Mouse (Mus musculus) liver, embryonic 13.5 days (tissue): ENCODE data around the gene 4931440F15Rik. TPM values are rescaled to one million over a fixed set of nuclear protein-coding genes. Genes with fewer than 3 reads are reported as not detected.
A peak's percentile ranks its signal among the peaks of the same experiment; 100 is the strongest.

Source experiments
- ATAC-seq: fragments of 200-750 bp; cut with Nextera tagmentation; 2 replicates; pipeline ENCODE4 v1.8.0; 2017; ENCODE audit warnings: low read depth, mild to moderate bottlenecking, moderate number of reproducible peaks, moderate library complexity
- DNase-seq: peaks from one replicate; pipeline ENCODE4 v3.0.0; 2022
- H3K27ac ChIP-seq: fragments of 300-500 bp; sonication (generic); 2 replicates; pipeline ENCODE4 v1.5.1; 2015; ENCODE audit warnings: moderate library complexity, mild to moderate bottlenecking, inconsistent platforms
- H3K27me3 ChIP-seq: fragments of 300-500 bp; sonication (generic); 2 replicates; pipeline ENCODE4 v1.6.1; 2015; ENCODE audit warnings: mild to moderate bottlenecking, inconsistent platforms
- H3K36me3 ChIP-seq: fragments of 300-500 bp; sonication (generic); 2 replicates; pipeline ENCODE4 v1.6.1; 2015; ENCODE audit warnings: mild to moderate bottlenecking, inconsistent platforms
- H3K4me1 ChIP-seq: fragments of 300-500 bp; sonication (generic); replicated peaks from 2 replicates; pipeline ENCODE4 v1.6.1; 2015; ENCODE audit warnings: inconsistent platforms
- H3K4me2 ChIP-seq: fragments of 300-500 bp; sonication (generic); 2 replicates; pipeline ENCODE4 v1.6.1; 2015; ENCODE audit warnings: inconsistent platforms, mild to moderate bottlenecking, moderate library complexity
- H3K4me3 ChIP-seq: fragments of 300-500 bp; sonication (generic); replicated peaks from 2 replicates; pipeline ENCODE4 v1.5.1; 2015; ENCODE audit warnings: mild to moderate bottlenecking, inconsistent platforms
- H3K9ac ChIP-seq: fragments of 300-500 bp; sonication (generic); 2 replicates; pipeline ENCODE4 v1.6.1; 2015; ENCODE audit warnings: mild to moderate bottlenecking, inconsistent platforms
- H3K9me3 ChIP-seq: fragments of 300-500 bp; sonication (generic); replicated peaks from 2 replicates; pipeline ENCODE4 v1.6.1; 2016; ENCODE audit warnings: inconsistent platforms
- WGBS: fragments of 180-500 bp; shearing (Covaris S2); methylation state at CpG from one replicate; pipeline ENCODE4 v1.1.7; 2015; ENCODE audit not compliant: insufficient replicate concordance; 5-methylcytosine and 5-hydroxymethylcytosine counted together
- polyA plus RNA-seq: library from polyadenylated mRNA; unstranded; fragments of >200 nt; fragmentation: Nextera tagmentation; extraction: Ambion mirVana; gene quantifications from 2 replicates; pipeline ENCODE4 v1.2.1, GENCODE M21; 2015

4931440F15Rik gene
- polyA plus RNA-seq, 1 experiment from 2014 or later, result 0.38 TPM

- Histone ChIP-seq H3K4me2 (no peak overlapping the region), H3K4me3 (no peak overlapping the region), H3K9me3 (no peaks in the 10 kb centered on the region), H3K4me1 (no peaks in the 10 kb centered on the region), H3K9ac (no peak overlapping the region), H3K27ac (no peak overlapping the region), H3K27me3 (no peaks in the 10 kb centered on the region), H3K36me3 (no peaks in the 10 kb centered on the region)
- DNase-seq, result no peak
- WGBS, result 63% methylated on average over 2 of the region's 2 CpGs
- no peak for ATAC-seq
These were observed 23.7 kb downstream of the 4931440F15Rik start for GRCm38 (mm10) chr11:29801432-29802427.

- WGBS, result 39% methylated on average over 1 of the region's 1 CpGs
- H3K4me2 ChIP-seq, result no peak overlapping the region
- no peak for ATAC-seq
These were observed 25.6 kb downstream of the 4931440F15Rik start for GRCm38 (mm10) chr11:29799839-29800238.

DNA sequence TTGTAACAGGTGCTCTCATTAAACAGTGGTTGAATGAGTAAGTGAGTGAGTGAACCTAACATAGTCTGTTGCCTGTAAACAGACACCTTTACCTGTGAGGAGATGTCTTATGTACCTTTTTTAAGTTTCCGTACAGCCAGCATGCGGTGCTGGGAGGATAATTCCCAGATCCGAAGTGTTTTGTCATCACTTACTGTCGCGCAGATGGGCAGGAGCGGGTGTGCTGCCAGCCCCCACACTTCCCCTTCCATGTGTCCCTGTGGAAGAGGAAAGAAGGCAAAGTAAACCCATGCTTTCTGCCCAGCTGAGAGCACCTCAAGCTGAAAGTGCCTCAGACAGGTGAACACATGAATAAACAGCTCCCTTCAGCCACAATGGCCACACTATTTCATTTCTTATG is 30.4 kb downstream of the 4931440F15Rik start:
- Histone ChIP-seq H3K9ac (no peak overlapping the region), H3K27ac (no peak overlapping the region), H3K36me3 (no peaks in the 10 kb centered on the region), H3K9me3 (no peaks in the 10 kb centered on the region), H3K4me1 (no peaks in the 10 kb centered on the region), H3K4me3 (no peak overlapping the region), H3K4me2 (no peak overlapping the region), H3K27me3 (no peaks in the 10 kb centered on the region)
- no peak for DNase-seq
- 83% methylated on average over 6 of the region's 6 CpGs for WGBS
- ATAC-seq, result no peak

More at GRCm38 (mm10) chr11:29799839-29800238, 25.6 kb downstream of the 4931440F15Rik start:
- no peak overlapping the region for H3K9ac ChIP-seq
- H3K9me3 ChIP-seq, result no peaks in the 10 kb centered on the region
- H3K4me1 ChIP-seq, result no peaks in the 10 kb centered on the region
- no peak for DNase-seq
- H3K36me3 ChIP-seq, result no peaks in the 10 kb centered on the region
- no peaks in the 10 kb centered on the region for H3K27me3 ChIP-seq
- H3K27ac ChIP-seq, result no peak overlapping the region
- H3K4me3 ChIP-seq, result no peak overlapping the region

GRCm38 (mm10) chr11:29794475-29794874 is 31.0 kb downstream of the 4931440F15Rik start:
- DNase-seq, result no peak
- WGBS, result 29% methylated on average over 2 of the region's 2 CpGs
- H3K27ac ChIP-seq, result no peak overlapping the region
- H3K4me1 ChIP-seq, result no peaks in the 10 kb centered on the region
- H3K27me3 ChIP-seq, result no peaks in the 10 kb centered on the region
- no peak overlapping the region for H3K9ac ChIP-seq
- no peaks in the 10 kb centered on the region for H3K36me3 ChIP-seq
- no peak for ATAC-seq
- H3K9me3 ChIP-seq, result no peaks in the 10 kb centered on the region
- no peak overlapping the region for H3K4me3 ChIP-seq
- no peak overlapping the region for H3K4me2 ChIP-seq

DNA sequence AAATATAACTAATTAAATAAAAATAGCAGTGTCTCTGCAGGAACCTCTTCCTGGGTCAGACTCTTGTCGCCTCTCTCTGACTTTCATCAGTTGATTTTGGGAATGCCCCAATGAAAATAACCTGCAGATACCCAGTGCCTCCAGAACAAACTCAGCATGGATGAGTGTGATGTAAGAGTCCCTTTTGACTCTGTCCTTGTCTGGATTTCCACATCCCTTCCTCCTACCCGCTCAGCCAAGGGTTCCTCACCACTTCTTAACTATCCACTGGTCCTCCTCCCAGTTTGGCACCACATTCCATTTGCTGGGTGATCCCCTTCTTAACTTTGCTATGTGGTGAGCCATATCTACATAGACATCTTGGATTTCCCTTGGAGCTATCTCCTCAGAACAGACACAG is 34.7 kb downstream of the 4931440F15Rik start:
- no peak overlapping the region for H3K27ac ChIP-seq
- peaks cover 12% of the 10 kb centered on the region for H3K4me1 ChIP-seq
- no peak overlapping the region for H3K4me2 ChIP-seq
- H3K9me3 ChIP-seq, result no peaks in the 10 kb centered on the region
- no peak overlapping the region for H3K9ac ChIP-seq
- WGBS, result 57% methylated on average over 2 of the region's 2 CpGs
- no peaks in the 10 kb centered on the region for H3K27me3 ChIP-seq
- ATAC-seq, result no peak; the same call in 1 of the 2 replicates
- H3K4me3 ChIP-seq, result no peak overlapping the region
- DNase-seq, result no peak
- H3K36me3 ChIP-seq, result no peaks in the 10 kb centered on the region

- DNase-seq (no peak), ATAC-seq (no peak)
- no peak overlapping the region for H3K9ac ChIP-seq
- H3K27ac ChIP-seq, result no peak overlapping the region
- 64% methylated on average over 6 of the region's 6 CpGs for WGBS
- H3K27me3 ChIP-seq, result no peaks in the 10 kb centered on the region
- no peak overlapping the region for H3K4me3 ChIP-seq
- H3K4me2 ChIP-seq, result no peak overlapping the region
- no peaks in the 10 kb centered on the region for H3K9me3 ChIP-seq
- no peaks in the 10 kb centered on the region for H3K36me3 ChIP-seq
- H3K4me1 ChIP-seq, result peaks cover 12% of the 10 kb centered on the region
These were observed 36.4 kb downstream of the 4931440F15Rik start for GRCm38 (mm10) chr11:29788921-29789638.

- H3K4me1 ChIP-seq, result peaks cover 12% of the 10 kb centered on the region
- H3K9me3 ChIP-seq, result no peaks in the 10 kb centered on the region
- H3K4me2 ChIP-seq, result no peak overlapping the region
- H3K9ac ChIP-seq, result no peak overlapping the region
- ATAC-seq, result no peak
- DNase-seq, result no peak
- H3K36me3 ChIP-seq, result no peaks in the 10 kb centered on the region
- WGBS, result 38% methylated on average over 1 of the region's 1 CpGs
- no peak overlapping the region for H3K4me3 ChIP-seq
- no peaks in the 10 kb centered on the region for H3K27me3 ChIP-seq
- no peak overlapping the region for H3K27ac ChIP-seq
These were observed 37.0 kb downstream of the 4931440F15Rik start for GRCm38 (mm10) chr11:29788499-29788898.

GRCm38 (mm10) chr11:29787473-29787872 is 38.0 kb downstream of the 4931440F15Rik start:
- Histone ChIP-seq H3K27me3 (no peaks in the 10 kb centered on the region), H3K4me2 (no peak overlapping the region), H3K36me3 (no peaks in the 10 kb centered on the region), H3K4me1 (peaks cover 12% of the 10 kb centered on the region), H3K9ac (no peak overlapping the region), H3K9me3 (no peaks in the 10 kb centered on the region), H3K27ac (no peak overlapping the region), H3K4me3 (no peak overlapping the region)
- DNase-seq (no peak), ATAC-seq (no peak)
- 12% methylated on average over 5 of the region's 5 CpGs for WGBS

DNA sequence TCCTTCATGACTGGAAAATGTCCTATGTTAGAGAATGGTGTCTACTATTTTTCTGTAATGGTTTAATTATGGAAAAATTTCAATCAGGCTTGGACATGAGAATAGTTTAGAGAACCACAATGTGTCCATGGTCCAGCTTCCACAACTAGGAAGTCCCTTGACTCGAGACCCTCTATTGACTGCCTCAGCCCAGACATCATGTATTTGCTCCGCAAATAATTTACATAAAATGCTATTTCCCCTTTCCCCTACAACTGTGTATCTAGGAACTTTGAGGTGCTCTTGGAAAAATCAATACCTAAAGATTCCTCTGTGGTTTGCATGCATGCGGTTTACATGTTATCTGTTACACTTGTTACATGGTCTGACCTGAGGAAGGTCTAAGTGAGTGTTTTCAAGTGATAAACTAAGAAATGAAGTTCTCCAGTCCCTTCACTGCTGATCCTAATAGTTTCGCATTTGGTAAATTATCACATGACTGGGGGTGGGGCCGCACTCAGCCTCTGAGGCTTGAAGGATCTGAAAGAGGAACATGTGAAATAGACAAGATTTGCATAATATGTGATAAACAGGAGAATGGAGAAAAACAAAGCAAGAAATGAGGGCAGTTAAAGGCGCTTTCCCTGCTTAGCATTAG is 38.8 kb downstream of the 4931440F15Rik start:
- peak; percentile 60; the same call in 1 of the 2 replicates for ATAC-seq
- no peak overlapping the region for H3K9ac ChIP-seq
- DNase-seq, result no peak
- H3K4me1 ChIP-seq, result peaks cover 12% of the 10 kb centered on the region
- H3K27me3 ChIP-seq, result no peaks in the 10 kb centered on the region
- no peak overlapping the region for H3K4me3 ChIP-seq
- H3K9me3 ChIP-seq, result no peaks in the 10 kb centered on the region
- no peak overlapping the region for H3K4me2 ChIP-seq
- 35% methylated on average over 6 of the region's 6 CpGs for WGBS
- no peak overlapping the region for H3K27ac ChIP-seq
- no peaks in the 10 kb centered on the region for H3K36me3 ChIP-seq

DNA sequence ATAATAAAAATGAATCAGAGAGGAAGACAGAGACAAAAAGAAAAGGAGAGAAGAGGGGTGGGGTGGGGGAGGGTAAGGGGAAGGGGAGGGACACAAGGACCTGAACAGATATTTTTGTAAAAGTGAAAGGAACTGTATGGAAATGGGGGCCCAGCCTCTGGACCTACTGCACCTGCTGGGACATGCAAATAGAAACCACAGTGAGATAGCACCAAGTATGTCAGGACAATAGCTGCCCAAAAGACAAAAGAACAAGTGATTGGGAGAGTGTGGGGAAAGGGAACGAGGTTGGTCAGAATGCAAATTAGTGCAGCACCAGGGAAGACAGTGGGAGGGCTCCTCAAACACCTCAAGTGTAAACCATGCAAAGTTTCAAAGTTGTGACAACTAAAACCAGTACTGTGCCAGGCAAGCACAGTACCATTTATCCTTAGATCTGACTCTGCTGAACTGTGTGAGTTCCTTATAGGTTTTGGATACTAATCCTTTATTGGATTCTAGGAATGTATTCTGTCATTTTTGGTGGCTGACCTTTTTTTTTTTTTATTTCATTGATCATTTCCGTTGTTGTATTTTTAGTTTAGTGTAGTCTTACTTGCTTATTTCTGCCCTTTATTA is 46.0 kb downstream of the 4931440F15Rik start:
- no peaks in the 10 kb centered on the region for H3K36me3 ChIP-seq
- H3K27ac ChIP-seq, result no peak overlapping the region
- 55% methylated on average over 2 of the region's 2 CpGs for WGBS
- DNase-seq, result no peak
- no peaks in the 10 kb centered on the region for H3K9me3 ChIP-seq
- no peak for ATAC-seq
- H3K4me2 ChIP-seq, result no peak overlapping the region
- H3K4me3 ChIP-seq, result no peak overlapping the region
- peaks cover 2% of the 10 kb centered on the region; the same call in 1 of the 2 replicates for H3K4me1 ChIP-seq
- H3K27me3 ChIP-seq, result no peaks in the 10 kb centered on the region
- H3K9ac ChIP-seq, result no peak overlapping the region

DNA sequence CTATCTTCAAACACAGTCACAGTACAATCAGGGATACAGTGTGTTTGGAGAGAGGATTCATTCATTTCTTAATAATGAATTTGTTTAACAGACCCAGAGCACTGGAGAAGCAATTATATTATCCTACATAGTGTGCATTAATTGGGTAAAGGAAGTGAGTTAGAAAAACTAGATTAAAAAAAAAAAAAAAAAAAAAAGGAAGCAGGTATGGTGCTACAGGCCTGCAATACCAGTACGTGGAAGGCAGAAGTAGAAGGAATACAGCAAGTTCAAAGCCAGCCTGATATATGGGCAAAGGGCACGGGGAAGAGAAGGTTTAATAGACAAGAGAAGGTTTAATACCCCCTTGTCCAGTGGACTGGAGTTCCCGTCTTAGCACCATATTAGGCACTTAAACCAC is 46.5 kb downstream of the 4931440F15Rik start:
- Histone ChIP-seq H3K9ac (no peak overlapping the region), H3K27me3 (no peaks in the 10 kb centered on the region), H3K9me3 (no peaks in the 10 kb centered on the region), H3K4me1 (peaks cover 5% of the 10 kb centered on the region; the same call in 1 of the 2 replicates), H3K27ac (no peak overlapping the region), H3K4me2 (no peak overlapping the region), H3K4me3 (no peak overlapping the region), H3K36me3 (no peaks in the 10 kb centered on the region)
- ATAC-seq (no peak), DNase-seq (no peak)
- WGBS, result 52% methylated on average over 3 of the region's 3 CpGs
